Mouse (Mus musculus): ENCODE data around the gene Zfp574.

DNA sequence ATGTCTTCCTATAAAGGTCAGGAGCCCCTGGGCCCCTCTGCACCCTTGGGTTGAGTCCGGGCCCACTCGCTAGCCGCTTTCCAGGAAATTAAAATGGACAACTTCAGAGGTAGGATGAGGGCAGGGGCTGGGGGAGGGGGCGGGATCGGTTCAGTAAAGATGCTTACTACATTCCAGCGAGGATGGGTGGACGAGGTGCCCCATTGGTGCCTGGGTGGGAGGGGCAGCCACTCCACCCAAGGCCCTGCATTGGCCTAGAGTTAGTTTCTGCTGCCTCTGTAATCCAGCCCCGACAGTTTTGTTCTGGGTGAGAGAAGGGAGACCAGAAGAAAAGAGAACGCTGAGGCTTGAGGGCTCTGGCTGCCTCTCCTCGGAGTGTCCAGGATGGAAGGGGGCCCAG, 17.5 kb downstream of the Zfp574 start:
- TF ChIP-seq CTCF (IDR thresholded peaks at IDR 0.05; ENCODE audit: borderline replicate concordance, control insufficient read depth, extremely low read depth, insufficient read depth, low read length, poor library complexity), result no peak
- TF ChIP-seq POLR2A (IDR thresholded peaks at IDR 0.05; ENCODE audit: control insufficient read depth, extremely low read depth, insufficient read depth, low read length, poor library complexity), result no peak

Measured in thymus, adult 2 months (tissue).